Mouse (Mus musculus): ENCODE data around the gene Creb5.

The Creb5 gene

DNA sequence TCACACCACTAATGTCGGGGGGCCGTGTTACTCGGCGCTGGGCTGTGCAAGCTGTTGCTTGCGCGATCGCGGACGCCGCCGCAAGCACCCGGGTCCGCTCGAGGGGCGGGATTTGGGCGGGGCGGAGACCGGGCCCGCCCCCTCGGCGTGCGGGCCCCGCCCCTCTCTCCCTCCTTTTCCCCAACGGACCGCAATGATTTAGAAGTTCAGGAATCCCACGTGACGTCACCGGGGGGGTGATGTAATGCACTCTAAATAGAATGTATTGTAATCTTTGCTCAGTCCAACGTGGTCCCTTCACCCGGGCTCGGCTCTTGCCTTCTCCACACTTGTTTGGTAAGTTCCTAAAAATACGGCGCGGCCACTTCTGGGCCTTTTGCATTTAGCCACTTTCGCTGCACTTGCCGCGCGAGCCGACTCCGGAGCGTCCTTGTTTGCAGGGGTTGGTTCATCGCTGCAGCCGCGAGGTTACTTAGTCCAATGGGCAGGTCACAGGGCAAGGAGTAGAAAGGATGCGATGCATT, at the start of gene Creb5:
Gene Creb5, plus strand, starts transcription at position 233 of the 524 bp plus-strand sequence.
- in situ Hi-C loops (cut with MboI, MseI) = loop anchor here (5.0 kb wide), 1 partner anchor 225 kb away; no protein-coding TSS in a partner anchor

DNA sequence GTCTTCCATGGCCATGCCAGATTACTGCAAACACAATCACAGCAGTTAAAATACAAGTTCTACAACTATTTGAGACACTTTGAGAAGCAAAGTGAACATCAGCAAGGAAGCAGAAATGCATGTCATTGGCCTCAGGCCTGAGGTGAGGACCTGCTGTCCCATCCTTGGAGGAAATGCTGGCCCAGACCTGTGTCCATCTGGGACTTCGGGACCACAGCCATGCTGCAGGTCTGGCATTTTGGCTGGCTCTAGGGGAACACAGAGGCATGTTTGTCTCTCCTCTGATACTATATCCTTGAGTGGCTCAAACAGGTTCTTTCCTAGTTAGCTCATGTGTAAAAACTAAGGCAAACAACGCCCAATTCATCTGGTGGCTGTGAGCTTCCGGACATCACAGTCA, 27.2 kb upstream of the Creb5 start:
- in situ Hi-C loops (cut with MboI, MseI) = no loop called here

DNA sequence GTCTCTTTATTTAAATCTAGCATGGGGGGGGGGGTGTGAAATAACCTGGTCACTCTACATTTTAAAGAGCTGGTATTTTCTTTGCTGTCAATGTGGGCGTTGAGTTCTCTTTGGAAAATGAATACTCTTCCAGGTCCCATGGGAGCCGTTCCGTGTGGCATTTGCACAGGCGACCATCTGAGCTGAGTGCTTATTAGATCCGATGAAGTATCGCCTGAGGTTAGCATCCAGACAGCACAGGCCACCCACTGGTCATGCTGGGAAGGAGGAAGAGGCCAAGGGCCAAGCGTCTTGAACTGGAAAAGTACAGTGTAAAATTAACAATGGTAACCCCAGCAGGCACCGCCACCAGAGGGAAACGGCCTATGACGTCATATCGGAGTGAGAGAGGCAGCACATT, 24.7 kb upstream of the Creb5 start:
- in situ Hi-C loops (cut with MboI, MseI) = no loop called here

DNA sequence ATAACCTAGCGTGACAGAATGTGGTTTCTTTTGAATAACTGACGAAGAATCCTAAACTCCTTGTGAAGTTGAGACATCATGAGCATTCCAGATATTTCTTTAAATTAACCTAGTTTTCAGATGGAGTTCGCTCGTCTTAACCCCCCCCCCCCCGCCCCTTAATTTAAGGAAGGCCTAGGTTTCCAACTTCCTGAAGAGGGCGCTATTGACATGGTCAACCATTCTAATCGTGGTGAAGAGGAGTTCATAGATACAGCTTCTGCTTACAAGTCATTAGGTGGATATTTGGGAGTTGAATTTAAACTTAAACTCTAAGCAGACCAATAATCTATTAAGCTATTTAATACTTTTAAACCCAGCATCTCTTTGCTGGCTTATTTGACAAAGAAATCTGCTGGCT, 20.0 kb upstream of the Creb5 start:
- in situ Hi-C loops (cut with MboI, MseI) = no loop called here

DNA sequence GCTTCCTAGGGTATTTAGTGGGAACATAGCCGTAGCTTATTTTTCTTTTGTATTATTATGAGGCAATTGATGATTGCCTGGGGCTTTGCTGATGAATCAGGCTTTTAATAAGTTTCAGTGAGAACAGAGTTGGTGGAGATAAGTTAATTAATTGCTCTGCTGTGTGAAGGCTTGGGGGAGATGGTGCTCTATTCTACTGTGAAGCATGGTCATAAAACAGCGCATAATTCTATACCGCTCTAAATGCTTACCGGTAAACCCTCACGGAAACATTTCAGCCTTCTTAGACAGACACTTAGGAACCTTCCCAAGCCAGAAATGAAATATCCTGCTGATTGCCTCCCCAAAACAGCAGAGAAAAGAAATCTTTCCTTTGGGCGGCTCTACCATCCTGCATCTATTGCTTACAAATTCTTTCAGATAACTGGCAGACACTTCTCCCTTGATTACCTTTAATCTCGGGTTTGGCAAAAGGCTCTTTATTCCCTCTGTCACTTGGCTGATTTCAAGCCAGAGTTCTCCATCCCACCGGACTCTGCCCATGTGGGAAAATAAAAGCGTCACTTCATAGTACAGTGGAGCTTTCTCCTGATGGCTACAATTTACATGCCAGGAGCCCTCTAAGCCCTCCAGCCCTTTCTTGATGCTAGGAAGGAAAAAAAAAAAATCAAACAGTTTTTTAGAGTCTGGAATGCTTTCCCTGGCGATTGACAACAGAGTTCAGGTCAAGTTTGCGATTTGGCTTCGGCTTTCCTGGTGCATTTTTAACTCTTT, 19.2 kb upstream of the Creb5 start:
- in situ Hi-C loops (cut with MboI, MseI) = no loop called here

DNA sequence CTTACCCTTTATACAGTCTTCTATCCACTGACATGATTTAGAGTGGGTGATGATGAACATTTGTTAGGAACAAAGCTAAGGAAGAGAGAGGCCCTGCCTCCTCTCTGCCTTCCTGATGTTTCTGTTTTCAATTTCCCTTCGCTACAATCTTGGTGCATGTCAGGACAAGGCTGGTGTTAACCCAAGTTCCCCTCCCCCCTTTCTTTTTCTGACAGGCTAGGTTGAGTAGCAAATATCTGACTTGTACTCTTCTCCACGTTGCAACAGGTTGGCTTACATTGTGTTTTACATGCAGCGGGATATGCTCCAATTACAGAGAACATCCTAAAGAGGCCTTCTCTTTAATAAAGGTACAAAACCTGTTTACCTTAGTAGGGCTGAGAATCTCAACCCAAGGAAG, 15.9 kb upstream of the Creb5 start:
- in situ Hi-C loops (cut with MboI, MseI) = no loop called here

DNA sequence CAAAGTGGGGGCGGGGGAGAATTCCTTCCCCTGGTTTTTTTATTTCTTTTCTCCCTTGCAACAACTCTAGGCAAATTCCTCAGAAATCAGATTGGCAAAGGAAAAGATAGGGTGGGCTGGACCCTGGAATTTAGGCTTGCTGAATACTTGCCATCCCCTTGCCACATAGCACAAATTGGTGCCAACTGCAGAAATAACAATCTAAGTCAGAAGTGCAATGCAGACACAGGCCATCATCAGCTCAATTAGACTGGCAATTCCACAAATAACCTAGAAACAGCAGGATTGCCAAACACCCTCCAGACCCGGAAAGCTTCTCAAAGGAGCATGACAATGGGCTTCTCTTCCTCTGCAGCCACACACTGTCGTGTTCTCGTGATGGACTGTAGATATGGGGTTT, 15.4 kb upstream of the Creb5 start:
- in situ Hi-C loops (cut with MboI, MseI) = no loop called here

DNA sequence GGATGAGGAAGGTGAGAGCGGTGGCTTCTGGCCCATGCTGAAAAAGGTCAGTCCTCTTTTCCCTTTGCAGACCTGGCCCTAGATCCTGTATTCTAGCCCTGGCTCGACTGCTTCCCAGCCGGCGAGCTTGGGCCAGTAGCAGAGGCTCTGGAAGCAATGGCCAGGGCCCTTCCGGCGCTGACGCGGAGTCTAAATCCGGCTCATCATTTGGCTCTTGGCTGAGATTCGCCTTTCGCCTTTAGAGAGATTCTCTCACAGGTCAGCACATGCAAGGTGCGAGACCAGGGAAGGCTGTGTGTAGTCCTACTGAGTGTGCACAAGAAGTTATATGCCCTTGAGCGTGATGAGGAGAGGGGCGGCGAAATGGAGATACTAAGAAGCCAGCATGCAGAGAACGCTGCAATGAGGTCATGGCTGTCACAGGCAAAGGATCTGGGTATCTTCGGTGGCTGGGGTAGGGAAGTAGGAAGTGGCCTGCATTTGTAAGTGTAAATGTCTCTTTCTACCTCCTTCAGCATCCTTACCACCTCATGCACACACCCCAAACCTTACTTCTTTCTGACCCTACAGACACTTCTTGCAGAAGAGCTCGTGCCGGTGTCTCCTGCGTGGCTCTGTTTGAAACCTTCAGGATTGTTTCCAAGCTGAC, 557 bp upstream of the Creb5 start:
- in situ Hi-C loops (cut with MboI, MseI) = loop anchor here (5.0 kb wide), 1 partner anchor 226 kb away; no protein-coding TSS in a partner anchor

DNA sequence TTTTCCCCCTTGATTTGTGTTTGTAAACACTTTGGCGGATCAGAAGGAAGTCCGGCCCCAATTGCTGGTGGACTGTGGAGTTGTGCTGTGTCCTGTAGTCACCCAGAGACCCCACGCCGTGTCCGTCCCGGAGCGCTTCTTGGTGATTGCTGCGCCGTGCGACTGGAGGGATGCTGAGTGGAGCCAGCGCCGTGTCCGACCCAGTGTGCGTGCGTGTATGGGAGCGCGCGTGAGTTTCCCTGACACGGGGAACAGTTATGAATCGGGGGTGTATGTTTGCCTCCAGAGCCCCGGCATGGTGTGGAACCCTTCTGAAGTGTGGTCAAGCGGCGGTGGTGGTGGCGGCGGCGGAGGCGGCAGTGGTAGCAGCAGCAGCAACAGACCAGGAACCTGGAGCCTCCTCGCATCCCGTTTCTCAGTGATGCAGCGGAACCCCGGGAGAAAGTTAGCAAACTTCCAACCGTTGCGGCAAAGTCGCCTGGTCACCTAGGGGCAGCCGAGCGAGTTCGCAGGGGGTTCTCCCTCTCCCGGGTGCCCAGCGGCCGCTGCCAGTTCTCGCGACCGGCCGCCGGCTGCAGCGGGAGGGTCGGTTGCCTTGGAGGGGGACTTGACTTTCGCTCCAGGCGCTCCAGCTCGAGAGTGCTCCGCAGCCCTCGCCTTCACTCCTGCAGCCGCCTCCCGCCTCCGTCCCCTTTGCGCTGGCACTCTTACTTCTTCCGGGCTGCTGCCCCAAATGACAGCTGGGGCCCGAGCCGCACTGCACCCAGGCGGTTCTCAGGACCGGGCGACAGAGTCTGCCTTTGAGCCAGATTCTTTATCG, 702 bp downstream of the Creb5 start:
- in situ Hi-C loops (cut with MboI, MseI) = loop anchor here (5.0 kb wide), 1 partner anchor 225 kb away; no protein-coding TSS in a partner anchor

DNA sequence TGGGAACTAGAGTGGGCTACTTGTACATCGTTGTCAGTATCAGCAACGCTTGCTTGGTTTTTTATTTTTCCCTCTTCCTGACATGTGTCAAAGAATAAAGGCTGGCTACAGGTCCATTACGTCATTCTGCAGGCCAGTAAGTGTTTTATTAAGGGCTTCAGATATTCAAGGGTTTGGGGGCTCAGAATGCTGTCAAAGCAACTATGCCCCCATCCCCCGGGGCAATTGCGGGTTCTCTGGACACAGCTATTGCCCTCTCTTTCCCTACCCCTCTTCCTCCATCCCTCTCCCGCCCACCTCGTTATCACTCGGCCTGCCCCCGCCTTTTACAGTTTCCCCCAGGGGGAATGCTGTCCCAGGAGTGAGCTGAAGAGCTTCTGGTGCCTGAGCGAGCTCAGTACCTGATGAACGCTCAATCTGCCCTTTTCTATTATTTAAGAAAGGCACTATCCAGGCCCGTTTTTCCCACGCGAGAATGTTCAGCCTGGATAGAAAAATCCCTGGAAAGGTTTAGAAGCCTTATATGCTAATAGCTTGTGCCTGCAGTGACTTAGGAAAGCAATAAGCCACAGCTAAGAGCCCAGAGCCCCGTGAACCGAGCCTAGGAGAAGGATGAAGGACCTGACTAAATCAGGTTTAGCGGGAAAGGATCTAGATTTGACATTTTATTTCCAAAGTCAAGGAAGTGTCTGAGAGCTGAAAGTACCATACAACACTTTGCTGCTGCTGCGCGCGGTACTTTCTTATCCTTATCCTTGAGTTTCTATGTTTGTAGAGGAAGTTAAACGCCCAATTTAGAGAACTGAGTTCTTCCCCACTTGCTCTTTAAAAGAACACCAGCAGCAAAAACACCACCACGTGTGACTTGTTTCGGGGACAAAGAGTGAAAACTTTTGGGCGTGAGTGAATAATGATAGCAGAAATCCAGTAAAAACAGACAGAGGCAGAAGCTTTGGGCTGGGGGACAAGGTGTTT, 1.8 kb downstream of the Creb5 start:
- in situ Hi-C loops (cut with MboI, MseI) = loop anchor here (5.0 kb wide), 1 partner anchor 223 kb away; no protein-coding TSS in a partner anchor

DNA sequence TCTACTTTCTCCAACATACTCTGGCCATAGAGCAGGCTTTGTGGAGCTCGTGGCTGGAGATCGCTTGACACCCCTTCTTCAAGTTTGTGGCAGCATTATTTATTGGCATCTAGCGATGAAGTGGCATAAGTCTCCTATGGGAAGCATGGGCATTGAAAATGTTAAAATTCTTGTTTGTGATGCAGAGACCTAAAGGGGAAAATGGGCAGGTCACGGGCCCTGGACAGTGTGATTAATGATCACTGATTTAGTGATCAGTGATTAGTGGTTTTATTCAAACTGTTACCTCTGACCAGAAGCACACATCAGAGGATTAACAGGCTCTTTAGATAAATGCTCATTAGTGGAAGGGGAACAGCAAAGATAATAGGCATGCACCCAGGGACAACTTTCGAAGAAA, 2.6 kb downstream of the Creb5 start:
- in situ Hi-C loops (cut with MboI, MseI) = loop anchor here (5.0 kb wide), 1 partner anchor 223 kb away; no protein-coding TSS in a partner anchor

DNA sequence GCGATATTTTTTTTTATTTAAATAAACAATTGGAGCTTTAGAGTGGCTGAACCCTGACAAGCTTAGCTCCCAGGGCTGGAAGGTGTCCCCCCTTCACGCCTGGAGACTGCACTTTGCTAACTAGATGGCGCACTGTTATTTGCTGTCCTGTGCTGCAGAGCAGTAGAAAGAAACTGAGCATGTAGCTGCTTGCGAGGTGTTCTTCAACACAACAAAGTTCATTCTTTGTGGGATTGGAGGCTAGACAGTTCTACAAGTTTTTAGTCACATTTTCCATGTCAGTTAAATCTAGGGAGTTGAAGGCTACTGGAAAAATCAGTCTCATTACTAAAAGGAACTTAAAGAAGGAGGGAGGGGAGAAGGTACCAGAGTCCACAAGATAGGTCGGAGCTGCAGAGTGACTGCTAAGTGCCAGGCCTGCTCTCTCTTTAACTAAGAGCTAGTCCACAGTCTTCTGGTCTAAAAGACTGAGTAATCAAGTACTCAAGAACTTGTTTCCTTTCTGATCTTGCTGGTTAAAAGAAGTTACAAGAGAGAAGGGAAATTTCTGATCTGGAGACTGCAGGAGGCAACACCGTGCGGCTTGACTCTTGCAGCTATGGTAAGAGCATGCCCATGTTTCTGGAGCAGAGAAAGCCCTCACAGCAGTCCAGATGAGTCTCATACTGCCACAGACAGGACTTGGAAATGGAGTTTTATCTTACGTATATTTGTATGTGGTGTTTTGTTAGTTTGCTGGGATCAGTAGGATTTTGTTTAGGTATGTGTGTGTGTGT, 3.3 kb downstream of the Creb5 start:
- in situ Hi-C loops (cut with MboI, MseI) = no loop called here

DNA sequence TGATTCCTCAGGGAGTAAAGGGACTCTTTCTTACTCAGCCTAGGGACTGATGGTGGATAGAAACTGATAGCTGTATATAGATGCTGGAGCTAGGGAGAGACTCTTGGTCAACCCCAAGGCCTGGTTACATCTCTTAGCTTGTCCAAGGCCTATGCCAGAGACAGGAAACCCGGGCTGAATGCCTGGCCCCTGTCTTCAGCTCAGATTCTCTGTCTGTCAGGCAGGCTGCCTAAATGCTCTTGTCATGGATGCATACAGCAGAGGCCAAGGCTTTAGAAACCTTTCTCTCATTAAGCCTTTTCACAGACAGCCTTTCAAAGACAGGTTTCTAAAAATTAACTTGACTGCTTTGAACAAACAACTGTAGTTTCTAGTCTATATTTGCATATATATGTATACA, 5.9 kb downstream of the Creb5 start:
- in situ Hi-C loops (cut with MboI, MseI) = no loop called here

DNA sequence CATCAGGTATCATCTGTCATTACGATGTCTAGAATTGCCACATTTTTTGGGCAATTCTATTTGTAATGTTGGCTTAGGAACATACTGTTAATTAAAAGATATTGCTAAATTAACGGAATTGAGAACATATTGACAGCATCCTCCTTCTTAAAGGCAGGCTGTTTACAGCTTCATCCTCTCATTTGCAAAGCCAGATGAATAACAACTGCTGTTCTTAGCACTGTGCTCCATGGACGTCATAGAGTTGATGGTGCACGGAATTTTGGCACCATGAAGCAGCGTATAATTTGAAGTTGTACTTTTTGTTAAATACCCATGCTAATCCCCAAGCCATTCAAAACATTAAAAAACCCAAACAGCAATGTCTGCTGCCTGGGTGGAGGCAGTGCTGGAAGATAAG, 10.8 kb downstream of the Creb5 start:
- in situ Hi-C loops (cut with MboI, MseI) = no loop called here

DNA sequence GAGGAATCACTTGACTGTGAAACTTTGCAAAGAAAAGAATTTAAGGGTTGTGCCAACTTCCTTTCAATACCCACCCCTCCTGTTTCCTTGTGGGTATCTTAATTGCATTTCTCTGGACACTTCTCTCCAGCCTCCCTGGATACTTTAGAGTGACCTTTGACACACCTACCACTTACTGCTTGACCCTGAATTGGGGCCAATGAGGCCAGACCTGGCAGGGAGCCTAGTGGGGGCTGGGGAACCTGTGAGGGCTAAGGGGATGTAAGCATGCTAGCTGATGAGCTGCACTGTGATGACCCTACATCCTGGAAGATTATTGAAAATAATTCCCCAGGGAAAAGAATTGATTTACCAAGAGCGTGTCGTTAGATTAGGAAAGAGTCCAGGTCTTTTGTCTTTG, 17.1 kb downstream of the Creb5 start:
- in situ Hi-C loops (cut with MboI, MseI) = no loop called here

DNA sequence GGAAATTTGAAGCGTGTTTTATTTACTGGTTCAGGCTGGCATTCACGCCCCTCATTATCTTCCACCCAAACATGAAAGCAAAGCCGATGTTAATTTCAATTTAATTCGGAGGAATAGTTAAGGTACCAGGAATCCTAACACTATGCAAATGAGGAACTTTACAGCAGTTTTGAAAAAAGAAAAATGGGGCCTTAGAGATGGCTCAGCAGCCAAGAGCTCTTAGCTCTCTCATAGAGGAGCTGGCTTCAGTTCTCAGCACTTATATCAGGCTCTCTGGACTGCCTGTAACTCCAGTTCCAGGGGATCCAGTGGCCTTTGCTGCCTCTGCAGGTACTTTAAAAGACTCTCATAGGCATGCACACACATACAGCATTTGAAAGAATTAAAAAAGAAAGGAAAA, 19.1 kb downstream of the Creb5 start:
- in situ Hi-C loops (cut with MboI, MseI) = no loop called here

DNA sequence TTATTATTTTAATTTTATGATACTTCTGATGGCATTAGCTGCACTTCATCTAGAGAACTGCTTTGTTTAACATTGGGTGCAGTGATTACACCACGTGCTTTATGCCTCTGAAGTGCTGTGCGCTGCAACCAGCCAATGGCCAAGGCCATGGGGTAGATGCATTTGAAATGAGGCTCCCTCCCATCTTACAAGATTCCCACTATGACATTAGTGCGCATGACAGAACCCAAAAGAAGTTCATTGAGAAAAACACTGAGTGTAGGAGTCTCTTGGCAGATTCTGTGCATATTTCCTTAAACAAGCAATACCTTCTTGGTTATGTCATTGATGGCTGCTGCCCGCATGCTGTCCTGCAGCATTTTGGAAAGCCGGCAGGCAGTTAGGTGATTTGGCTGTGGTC, 19.6 kb downstream of the Creb5 start:
- in situ Hi-C loops (cut with MboI, MseI) = no loop called here

DNA sequence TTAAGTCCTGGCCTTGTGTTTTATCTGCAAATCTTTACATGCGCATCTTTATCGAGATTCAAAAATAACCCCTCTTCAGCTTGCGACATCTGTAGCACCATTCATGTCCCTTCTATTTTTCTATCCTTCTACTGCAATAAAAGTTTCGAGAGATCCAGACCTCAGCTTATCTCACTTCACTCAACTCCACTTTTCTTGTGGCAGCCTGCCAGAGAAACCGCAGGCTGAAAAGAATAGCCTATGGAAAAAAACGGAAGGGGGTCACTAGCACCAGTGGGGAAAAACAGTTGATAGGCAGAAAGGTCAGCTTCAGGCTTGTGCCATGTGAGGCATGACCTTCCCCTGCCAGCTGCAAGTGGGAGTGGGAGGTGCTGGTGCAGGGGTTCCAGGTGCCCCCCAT, 21.6 kb downstream of the Creb5 start:
- in situ Hi-C loops (cut with MboI, MseI) = no loop called here

DNA sequence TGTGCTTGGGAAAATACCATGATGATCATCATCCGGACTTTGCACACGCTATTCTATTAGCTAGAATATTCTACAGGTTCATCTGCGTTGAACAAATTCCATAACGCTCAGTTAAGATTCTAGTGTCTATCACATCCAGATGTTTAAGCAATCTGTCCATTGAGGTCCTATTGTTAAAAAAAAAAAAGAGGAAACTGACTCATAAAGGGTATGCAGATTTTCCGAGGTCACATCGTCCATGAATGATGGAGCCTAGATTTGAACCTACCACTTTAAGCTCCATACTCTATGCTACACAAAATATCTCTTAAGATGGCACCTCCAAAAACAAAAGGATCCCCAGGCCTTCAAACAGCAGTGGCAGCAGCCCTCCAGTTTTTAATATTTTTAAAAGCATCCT, 26.5 kb downstream of the Creb5 start:
- in situ Hi-C loops (cut with MboI, MseI) = no loop called here

DNA sequence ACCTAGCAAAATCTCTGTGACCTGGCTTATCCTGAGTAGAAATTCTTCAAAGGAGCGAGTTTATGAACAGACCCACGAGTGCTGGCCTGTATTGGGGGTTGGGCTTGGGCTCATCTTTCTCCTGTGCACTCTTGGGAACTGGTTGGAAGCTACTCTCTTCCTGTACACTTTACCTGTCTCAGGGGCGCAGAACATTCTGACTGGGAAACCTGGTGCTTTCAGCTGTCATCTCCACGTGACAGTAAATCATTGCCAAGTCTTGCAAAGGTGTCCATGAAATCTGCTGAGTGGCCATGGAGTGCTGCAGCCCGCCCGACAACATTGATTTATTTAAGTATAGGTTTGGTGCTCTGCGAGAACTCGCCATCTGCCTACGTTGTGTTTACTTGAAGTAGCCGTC, 27.1 kb downstream of the Creb5 start:
- in situ Hi-C loops (cut with MboI, MseI) = no loop called here

All from T-helper 2 cell (primary cell).